Mouse (Mus musculus): ENCODE results near the gene Hacd3. TPM values are rescaled to one million over a fixed set of nuclear protein-coding genes. Genes with fewer than 3 reads are reported as not detected.
"Not testable (repeated sequence)": the region's sequence is repeated elsewhere in the genome, so short reads cannot be mapped to it uniquely, and the experiment has no call there.

The Hacd3 gene
- polyA plus RNA-seq, 1 experiment from 2014 or later = 97.3 TPM

DNA sequence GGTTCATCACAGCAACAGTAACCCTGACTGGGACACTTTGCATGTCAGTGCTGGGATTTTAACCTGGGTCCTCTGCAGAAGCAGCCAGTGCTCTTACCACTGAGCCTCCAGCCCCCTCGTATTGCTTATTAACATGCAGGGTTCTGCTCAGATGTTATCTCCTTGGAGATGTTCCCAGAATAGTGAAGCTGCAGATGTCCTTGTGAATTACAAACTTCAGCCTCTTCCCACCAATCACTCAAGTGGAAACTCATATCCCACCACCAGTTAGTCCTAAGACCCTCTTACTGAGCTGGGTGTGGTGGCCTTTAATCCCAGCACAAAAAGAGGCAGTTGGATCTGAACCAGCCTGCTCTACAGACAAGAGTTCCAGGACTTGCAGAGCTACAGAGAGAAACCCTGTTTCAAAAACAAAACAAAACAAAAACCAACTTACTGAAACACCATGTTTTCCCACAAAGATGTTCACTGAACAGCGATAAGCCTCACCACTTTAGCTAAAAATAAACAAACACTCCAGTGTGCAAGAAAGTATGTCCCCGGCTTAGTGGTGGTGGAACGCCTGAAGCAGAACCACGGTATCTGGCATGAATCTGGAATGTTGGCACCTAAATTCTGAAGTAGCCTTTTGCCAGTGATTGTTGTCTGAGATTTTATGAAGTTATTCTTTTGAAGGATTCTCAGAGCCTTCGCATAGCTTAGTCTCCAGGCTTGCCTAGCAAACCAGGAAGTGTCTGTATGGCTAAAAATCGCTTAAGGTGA lies 5.9 kb downstream of the Hacd3 start:
- no peak overlapping the region for H3K4me3 ChIP-seq
- H3K4me2 ChIP-seq (replicated peaks) = no peak overlapping the region
- no peaks in the 10 kb centered on the region for H3K9me3 ChIP-seq
- peaks cover 31% of the 10 kb centered on the region for H3K4me1 ChIP-seq
- no peaks in the 10 kb centered on the region for H3K27me3 ChIP-seq
- peaks cover 1% of the 10 kb centered on the region for H3K36me3 ChIP-seq
- H3K27ac ChIP-seq = no peak overlapping the region
- WGBS = 86% methylated on average over 7 of the region's 7 CpGs
- no peak overlapping the region for H3K9ac ChIP-seq
- no peak for ATAC-seq (ENCODE audit: low FRiP score, low read depth)

DNA sequence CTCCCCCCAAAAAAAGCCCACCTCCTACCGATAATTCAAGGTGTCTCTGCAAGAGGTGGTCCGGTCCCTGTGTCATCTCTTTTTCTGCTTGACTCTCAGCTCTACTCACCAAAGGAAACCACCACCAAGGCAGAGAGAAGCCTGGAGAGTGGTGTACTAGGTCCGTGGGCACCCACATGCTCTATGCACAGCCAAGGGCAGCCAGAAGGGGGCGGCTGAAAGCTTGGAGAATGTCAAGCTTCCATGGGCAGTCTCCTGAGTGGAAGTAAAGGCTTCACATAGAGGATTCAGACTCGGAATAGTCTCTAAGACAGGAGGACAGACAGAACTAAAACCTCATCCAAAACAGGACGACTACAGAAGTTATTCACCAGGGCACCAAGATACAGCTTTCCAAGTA lies 10.2 kb downstream of the Hacd3 start:
- Histone ChIP-seq H3K4me1 (0 out of 2 replicates have a peak, but pooled peaks cover 3% of the 10 kb centered on the region), H3K9me3 (no peaks in the 10 kb centered on the region), H3K27me3 (no peaks in the 10 kb centered on the region), H3K27ac (no peak overlapping the region), H3K4me3 (no peak overlapping the region), H3K4me2 (replicated peaks) (no peak overlapping the region), H3K36me3 (peaks cover 34% of the 10 kb centered on the region), H3K9ac (no peak overlapping the region)
- 60% methylated on average over 6 of the region's 6 CpGs for WGBS
- no peak for ATAC-seq (ENCODE audit: low FRiP score, low read depth)

DNA sequence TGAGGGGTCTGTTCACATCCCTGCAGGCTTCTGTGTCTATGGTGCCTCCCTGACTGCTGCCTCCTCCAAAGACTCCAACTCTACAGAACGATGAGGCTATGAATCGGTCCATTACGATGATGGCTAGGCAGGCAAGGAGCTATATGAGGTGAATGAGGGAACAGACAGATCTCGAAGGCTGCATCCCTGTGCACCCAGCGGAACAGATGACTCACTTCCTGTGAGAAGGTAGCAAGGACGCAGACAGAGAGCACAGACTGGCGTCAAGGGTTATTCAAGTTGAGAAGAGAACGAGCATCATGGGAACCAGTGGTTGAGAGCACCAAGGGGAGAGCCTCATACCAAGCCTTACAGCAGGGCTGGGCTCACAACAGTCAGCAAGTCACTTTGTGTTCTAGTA lies 10.9 kb downstream of the Hacd3 start:
- H3K9me3 ChIP-seq = no peaks in the 10 kb centered on the region
- H3K4me2 ChIP-seq (replicated peaks) = no peak overlapping the region
- no peak overlapping the region for H3K27ac ChIP-seq
- H3K27me3 ChIP-seq = no peaks in the 10 kb centered on the region
- no peak for ATAC-seq (ENCODE audit: low FRiP score, low read depth)
- H3K4me3 ChIP-seq = no peak overlapping the region
- peaks cover 40% of the 10 kb centered on the region for H3K36me3 ChIP-seq
- WGBS = 84% methylated on average over 8 of the region's 8 CpGs
- no peaks in the 10 kb centered on the region for H3K4me1 ChIP-seq
- H3K9ac ChIP-seq = no peak overlapping the region

DNA sequence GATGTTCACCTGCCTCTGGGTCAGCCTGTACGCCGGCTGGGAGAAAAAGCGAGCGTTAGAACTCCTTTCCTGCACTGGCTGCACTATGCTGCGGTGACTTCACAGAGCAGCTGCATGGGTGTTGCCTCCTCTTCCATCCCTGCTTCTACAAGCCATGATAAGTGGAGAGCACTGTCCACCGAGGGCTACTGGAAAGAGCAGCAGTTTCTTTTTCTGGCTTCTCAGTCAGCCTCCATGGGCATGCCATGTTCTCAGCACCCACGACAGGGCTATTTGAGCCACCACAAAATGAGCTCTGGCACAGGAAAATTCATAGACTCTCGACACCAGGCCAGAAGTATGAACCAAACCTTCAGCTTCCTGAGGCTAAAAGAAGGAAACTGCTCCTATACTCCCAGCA lies 15.8 kb downstream of the Hacd3 start:
- no peaks in the 10 kb centered on the region for H3K4me1 ChIP-seq
- H3K27ac ChIP-seq = no peak overlapping the region
- H3K9ac ChIP-seq = no peak overlapping the region
- ATAC-seq (ENCODE audit: low FRiP score, low read depth) = no peak
- no peak overlapping the region for H3K4me3 ChIP-seq
- H3K36me3 ChIP-seq = peaks cover 76% of the 10 kb centered on the region
- H3K4me2 ChIP-seq (replicated peaks) = no peak overlapping the region
- no peaks in the 10 kb centered on the region for H3K9me3 ChIP-seq
- WGBS = 91% methylated on average over 8 of the region's 8 CpGs
- no peaks in the 10 kb centered on the region for H3K27me3 ChIP-seq

DNA sequence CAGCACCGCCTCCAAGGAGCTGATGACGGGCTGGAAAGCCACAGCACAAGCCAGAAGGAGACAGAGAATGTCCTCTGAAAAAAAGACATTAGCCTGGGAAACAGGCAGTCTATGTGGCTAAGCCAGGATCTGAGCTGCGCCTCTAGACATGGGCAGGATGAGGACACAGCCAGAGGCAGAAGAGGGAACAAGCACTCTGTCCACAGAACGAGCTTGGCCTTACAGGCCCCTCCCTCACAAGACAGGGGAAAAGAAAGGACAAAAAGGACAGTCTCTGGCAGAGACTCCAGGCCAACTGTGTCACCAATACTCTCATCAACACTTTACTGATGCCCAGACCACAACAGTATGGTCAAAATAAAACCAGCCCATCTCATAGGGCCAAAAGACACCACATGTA lies 20.0 kb downstream of the Hacd3 start:
- peaks cover 77% of the 10 kb centered on the region for H3K36me3 ChIP-seq
- H3K4me2 ChIP-seq (replicated peaks) = no peak overlapping the region
- no peak overlapping the region for H3K4me3 ChIP-seq
- 77% methylated on average over 4 of the region's 4 CpGs for WGBS
- no peaks in the 10 kb centered on the region for H3K4me1 ChIP-seq
- no peaks in the 10 kb centered on the region for H3K27me3 ChIP-seq
- no peaks in the 10 kb centered on the region for H3K9me3 ChIP-seq
- no peak overlapping the region for H3K9ac ChIP-seq
- H3K27ac ChIP-seq = no peak overlapping the region
- ATAC-seq (ENCODE audit: low FRiP score, low read depth) = no peak

DNA sequence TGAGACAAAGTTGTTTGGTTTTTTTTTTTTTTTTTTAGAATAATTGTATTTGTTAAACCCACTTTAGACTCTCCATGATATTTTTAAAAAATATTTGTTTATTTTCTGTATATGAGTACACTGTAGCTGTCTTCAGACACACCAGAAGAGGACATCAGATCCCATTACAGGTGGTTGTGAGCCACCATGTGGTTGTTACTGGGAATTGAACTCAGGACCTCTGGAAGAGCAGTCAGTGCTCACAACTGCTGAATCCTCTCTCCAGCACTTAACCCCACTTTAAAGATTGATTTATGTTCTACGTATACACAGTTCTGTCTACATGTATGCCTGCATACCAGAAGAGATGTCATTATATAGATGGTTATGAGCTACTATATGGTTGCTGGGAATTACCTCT lies 26.0 kb downstream of the Hacd3 start:
- 88% methylated on average over 1 of the region's 1 CpGs for WGBS
- not testable (repeated sequence) for H3K4me1 ChIP-seq

DNA sequence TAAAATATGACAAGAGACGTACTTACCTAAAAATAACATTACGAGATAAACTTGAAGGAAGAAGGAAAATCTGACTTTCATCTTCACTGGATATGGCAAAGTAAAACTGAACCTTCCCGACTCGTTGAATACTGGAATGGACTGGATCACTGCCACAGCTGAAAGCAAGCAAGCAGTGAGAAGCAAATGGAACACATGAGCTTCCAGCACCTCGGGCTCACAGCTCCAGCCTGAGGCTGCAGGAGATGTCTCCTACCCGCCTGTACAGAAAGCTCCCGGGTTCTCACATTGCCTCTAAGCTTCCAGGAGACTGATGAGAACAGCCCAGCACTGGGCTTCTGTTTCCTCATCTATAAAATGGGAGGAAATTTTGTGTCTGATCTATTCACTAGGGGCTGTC lies 31.2 kb downstream of the Hacd3 start:
- Histone ChIP-seq H3K9me3 (no peaks in the 10 kb centered on the region), H3K36me3 (peaks cover 82% of the 10 kb centered on the region), H3K4me2 (replicated peaks) (no peak overlapping the region), H3K9ac (no peak overlapping the region), H3K4me1 (no peaks in the 10 kb centered on the region), H3K4me3 (no peak overlapping the region), H3K27ac (no peak overlapping the region), H3K27me3 (no peaks in the 10 kb centered on the region)
- no peak for ATAC-seq (ENCODE audit: low FRiP score, low read depth)
- WGBS = 90% methylated on average over 7 of the region's 7 CpGs

More for the DNA sequence above, 26.0 kb downstream of the Hacd3 start:
- peaks cover 77% of the 10 kb centered on the region for H3K36me3 ChIP-seq
- not testable (repeated sequence) for H3K4me3 ChIP-seq; H3K9ac ChIP-seq; ATAC-seq (ENCODE audit: low FRiP score, low read depth); H3K9me3 ChIP-seq; H3K4me2 ChIP-seq (replicated peaks); H3K27ac ChIP-seq; H3K27me3 ChIP-seq

DNA sequence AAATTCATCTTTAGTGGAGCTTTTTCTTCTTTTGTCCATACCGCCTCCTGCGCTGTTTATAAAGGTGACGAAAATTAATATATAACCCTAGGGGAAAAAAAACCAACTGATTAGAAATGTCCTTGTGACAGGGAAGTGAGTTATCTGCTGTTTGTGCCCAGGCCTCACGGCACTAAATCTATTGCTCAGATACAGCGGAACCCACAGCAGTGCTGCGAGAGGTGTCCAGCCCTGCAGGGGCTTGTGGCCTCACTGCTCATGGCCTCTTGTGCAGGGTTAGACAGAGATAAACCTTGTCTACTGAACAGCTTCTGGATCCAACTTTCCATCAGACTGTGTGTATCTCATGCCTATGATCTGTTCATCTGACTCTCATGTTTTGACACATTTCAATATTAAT lies 33.0 kb downstream of the Hacd3 start:
- Histone ChIP-seq H3K36me3 (peaks cover 86% of the 10 kb centered on the region), H3K4me1 (no peaks in the 10 kb centered on the region), H3K27me3 (no peaks in the 10 kb centered on the region), H3K4me2 (replicated peaks) (no peak overlapping the region), H3K4me3 (no peak overlapping the region), H3K9ac (no peak overlapping the region), H3K27ac (no peak overlapping the region), H3K9me3 (no peaks in the 10 kb centered on the region)
- ATAC-seq (ENCODE audit: low FRiP score, low read depth) = no peak
- WGBS = 87% methylated on average over 6 of the region's 6 CpGs

DNA sequence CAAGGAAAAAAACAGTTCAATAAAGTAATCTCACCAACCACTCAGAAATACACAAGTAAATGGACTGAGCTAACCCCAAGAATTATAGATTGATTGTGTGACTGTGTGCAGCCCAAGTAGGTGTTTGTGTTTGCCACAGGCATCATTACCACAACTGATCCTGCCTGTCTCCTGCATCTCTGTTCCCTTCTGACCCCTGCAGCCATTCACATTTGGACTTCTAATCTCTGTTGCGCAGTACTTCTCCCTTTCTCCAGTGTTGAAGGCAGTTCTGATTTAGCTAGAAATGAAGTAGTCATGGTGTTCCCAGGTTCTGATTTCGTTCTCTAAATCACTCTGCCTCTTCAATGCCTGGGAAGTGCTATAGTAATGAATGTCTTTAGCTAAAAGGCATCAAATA lies 33.8 kb downstream of the Hacd3 start:
- H3K4me3 ChIP-seq = no peak overlapping the region
- H3K27ac ChIP-seq = no peak overlapping the region
- no peak for ATAC-seq (ENCODE audit: low FRiP score, low read depth)
- no peaks in the 10 kb centered on the region for H3K4me1 ChIP-seq
- WGBS = 92% methylated on average over 2 of the region's 2 CpGs
- no peak overlapping the region for H3K4me2 ChIP-seq (replicated peaks)
- H3K9me3 ChIP-seq = no peaks in the 10 kb centered on the region
- no peaks in the 10 kb centered on the region for H3K27me3 ChIP-seq
- H3K9ac ChIP-seq = no peak overlapping the region
- peaks cover 91% of the 10 kb centered on the region for H3K36me3 ChIP-seq

DNA sequence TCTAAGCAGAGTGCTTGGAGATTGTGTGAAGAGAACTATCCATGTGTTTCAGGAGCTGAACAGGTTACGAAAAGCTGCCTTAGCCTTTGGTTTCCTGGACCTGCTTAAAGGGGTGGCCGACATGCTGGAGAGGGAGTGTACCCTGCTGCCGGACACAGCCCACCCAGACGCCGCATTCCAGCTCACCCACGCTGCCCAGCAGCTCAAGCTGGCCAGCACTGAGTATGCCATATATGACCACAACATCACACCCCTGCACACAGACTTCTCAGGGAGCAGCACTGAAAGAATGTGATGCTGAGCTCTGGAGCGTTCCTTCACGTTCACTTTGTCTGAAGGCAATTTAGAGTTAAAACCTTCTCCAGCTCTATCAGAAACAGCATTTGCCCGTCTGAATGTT lies 35.7 kb downstream of the Hacd3 start:
- Histone ChIP-seq H3K9me3 (no peaks in the 10 kb centered on the region), H3K4me1 (no peaks in the 10 kb centered on the region), H3K27ac (no peak overlapping the region), H3K27me3 (no peaks in the 10 kb centered on the region), H3K4me2 (replicated peaks) (no peak overlapping the region), H3K36me3 (peaks cover 93% of the 10 kb centered on the region), H3K4me3 (no peak overlapping the region), H3K9ac (no peak overlapping the region)
- ATAC-seq (ENCODE audit: low FRiP score, low read depth) = no peak
- WGBS = 86% methylated on average over 9 of the region's 9 CpGs

DNA sequence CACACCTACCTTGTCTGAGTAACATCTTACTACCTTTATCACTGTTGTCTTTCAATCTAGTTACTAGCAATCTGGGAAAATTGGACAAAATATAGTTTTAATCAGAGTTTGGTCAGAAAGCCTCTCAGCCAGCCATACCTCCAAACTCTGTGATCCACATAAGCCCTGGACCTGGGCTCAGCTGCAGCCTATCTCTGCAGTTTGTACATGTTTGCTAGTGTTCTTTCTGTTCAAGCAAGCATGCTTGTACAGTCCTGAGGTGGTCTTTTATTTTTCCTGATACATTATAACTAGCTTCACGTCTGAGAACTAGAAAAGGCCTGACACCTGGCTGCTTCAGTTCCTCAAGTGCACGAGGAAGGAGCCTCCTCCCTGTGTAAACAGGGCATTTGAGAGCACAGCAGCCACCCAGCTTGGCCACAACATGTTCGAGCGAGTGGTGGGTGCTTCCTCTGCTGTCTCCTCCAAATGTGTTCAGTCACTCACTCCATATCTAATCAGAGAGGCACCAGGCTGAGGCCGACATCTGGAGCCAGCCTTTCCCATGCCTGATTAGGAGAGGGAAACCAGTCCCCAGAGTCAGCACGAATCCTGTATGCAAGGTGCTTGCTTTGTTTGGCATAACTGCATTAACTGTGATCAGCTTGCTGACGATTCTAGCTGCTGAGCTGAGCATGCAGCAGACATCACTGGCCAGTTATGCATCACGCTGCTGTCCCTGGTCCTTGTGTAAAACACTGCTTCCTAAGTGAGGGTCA lies 36.3 kb downstream of the Hacd3 start:
- 80% methylated on average over 8 of the region's 8 CpGs for WGBS
- Histone ChIP-seq H3K4me2 (replicated peaks) (no peak overlapping the region), H3K4me1 (no peaks in the 10 kb centered on the region), H3K4me3 (no peak overlapping the region), H3K36me3 (peaks cover 93% of the 10 kb centered on the region), H3K27me3 (no peaks in the 10 kb centered on the region), H3K9me3 (no peaks in the 10 kb centered on the region), H3K9ac (no peak overlapping the region), H3K27ac (no peak overlapping the region)
- no peak for ATAC-seq (ENCODE audit: low FRiP score, low read depth)

DNA sequence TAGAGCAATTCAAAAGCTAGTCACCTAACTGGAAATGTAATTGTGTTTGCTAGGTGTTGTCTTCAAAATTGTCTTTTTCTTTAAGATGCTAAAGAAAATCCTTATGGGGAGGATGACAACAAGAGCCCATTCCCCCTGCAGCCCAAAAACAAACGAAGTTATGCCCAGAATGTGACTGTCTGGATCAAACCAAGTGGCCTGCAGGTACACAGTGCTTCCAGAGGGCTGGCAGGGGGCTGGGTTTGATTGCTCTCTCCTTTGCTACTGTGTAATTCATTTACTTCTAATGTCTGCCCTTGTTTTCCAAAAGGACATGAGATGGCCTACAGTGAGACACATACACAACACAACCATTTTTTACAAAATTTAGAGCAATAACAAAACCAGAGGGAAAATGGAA lies 39.6 kb downstream of the Hacd3 start:
- H3K27me3 ChIP-seq = no peaks in the 10 kb centered on the region
- no peak overlapping the region for H3K4me2 ChIP-seq (replicated peaks)
- no peak for ATAC-seq (ENCODE audit: low FRiP score, low read depth)
- no peaks in the 10 kb centered on the region for H3K4me1 ChIP-seq
- no peak overlapping the region for H3K4me3 ChIP-seq
- no peak overlapping the region for H3K9ac ChIP-seq
- 75% methylated on average over 1 of the region's 1 CpGs for WGBS
- H3K36me3 ChIP-seq = peaks cover 98% of the 10 kb centered on the region
- H3K27ac ChIP-seq = no peak overlapping the region
- H3K9me3 ChIP-seq = no peaks in the 10 kb centered on the region
